Mouse (Mus musculus): ENCODE measurements around the gene Pdxp. TPM values are rescaled to one million over a fixed set of nuclear protein-coding genes. Genes with fewer than 3 reads are reported as not detected.
"Not testable (repeated sequence)": the region's sequence is repeated elsewhere in the genome, so short reads cannot be mapped to it uniquely, and the experiment has no call there.

Pdxp gene
- total and polyA plus RNA-seq, 2 experiments from 2014 or later: 175 to 283 TPM

DNA sequence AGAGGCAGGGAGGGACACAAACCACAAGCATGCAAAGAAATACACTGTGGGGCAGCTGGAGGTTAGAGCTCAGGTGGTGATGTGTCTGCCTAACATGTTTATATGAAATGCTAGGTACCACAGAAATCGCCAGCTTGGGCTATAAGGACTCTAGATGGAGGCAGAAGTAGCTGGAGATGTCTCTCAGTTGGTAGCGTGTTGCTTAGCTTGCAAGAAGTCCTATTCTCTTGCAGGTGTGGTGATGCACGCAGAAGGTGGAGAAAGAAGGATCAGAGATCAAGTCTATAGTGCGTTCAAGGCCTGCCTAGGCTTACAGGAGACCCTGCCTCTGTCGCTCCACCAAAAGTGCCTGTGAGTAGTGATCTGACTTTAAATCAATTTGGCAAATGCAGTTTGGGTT, 38.2 kb upstream of the Pdxp start:
- Histone ChIP-seq H3K9ac (no peak overlapping the region), H3K4me2 (ENCODE audit: low read depth) (no peak overlapping the region), H3K4me1 (ENCODE audit: insufficient read depth) (peaks cover 7% of the 10 kb centered on the region), H3K4me3 (ENCODE audit: low read depth, low read length) (no peak overlapping the region), H3K9me3 (ENCODE audit: low read length) (no peaks in the 10 kb centered on the region), H3K27ac (ENCODE audit: low read depth, low read length) (peak overlapping the region; percentile 99; the same call in 1 of the 2 replicates), H3K27me3 (ENCODE audit: insufficient read depth, low read length) (no peaks in the 10 kb centered on the region), H3K36me3 (ENCODE audit: insufficient read depth) (peaks cover 6% of the 10 kb centered on the region; the same call in 1 of the 2 replicates)
- TF ChIP-seq CTCF (IDR thresholded peaks at IDR 0.05; ENCODE audit: low read depth): no peak
- ATAC-seq: no peak
- no peak for DNase-seq
- WGBS: 76% methylated on average over 5 of the region's 5 CpGs

- Histone ChIP-seq H3K4me1 (ENCODE audit: insufficient read depth) (peaks cover 7% of the 10 kb centered on the region), H3K4me2 (ENCODE audit: low read depth) (peak overlapping the region; percentile 86), H3K4me3 (ENCODE audit: low read depth, low read length) (peak overlapping the region; percentile 82), H3K27ac (ENCODE audit: low read depth, low read length) (peak overlapping the region; percentile 99), H3K27me3 (ENCODE audit: insufficient read depth, low read length) (no peaks in the 10 kb centered on the region), H3K9ac (peak overlapping the region; percentile 87), H3K9me3 (ENCODE audit: low read length) (no peaks in the 10 kb centered on the region), H3K36me3 (ENCODE audit: insufficient read depth) (peaks cover 13% of the 10 kb centered on the region; the same call in 1 of the 2 replicates)
- DNase-seq: peak; percentile 89
- 4% methylated on average over 17 of the region's 17 CpGs for WGBS
- peak; percentile 36 for ATAC-seq
- TF ChIP-seq CTCF (IDR thresholded peaks at IDR 0.05; ENCODE audit: low read depth): peak; percentile 78
Observed at GRCm38 (mm10) chr15:78876258-78876696, 37.4 kb upstream of the Pdxp start.

DNA sequence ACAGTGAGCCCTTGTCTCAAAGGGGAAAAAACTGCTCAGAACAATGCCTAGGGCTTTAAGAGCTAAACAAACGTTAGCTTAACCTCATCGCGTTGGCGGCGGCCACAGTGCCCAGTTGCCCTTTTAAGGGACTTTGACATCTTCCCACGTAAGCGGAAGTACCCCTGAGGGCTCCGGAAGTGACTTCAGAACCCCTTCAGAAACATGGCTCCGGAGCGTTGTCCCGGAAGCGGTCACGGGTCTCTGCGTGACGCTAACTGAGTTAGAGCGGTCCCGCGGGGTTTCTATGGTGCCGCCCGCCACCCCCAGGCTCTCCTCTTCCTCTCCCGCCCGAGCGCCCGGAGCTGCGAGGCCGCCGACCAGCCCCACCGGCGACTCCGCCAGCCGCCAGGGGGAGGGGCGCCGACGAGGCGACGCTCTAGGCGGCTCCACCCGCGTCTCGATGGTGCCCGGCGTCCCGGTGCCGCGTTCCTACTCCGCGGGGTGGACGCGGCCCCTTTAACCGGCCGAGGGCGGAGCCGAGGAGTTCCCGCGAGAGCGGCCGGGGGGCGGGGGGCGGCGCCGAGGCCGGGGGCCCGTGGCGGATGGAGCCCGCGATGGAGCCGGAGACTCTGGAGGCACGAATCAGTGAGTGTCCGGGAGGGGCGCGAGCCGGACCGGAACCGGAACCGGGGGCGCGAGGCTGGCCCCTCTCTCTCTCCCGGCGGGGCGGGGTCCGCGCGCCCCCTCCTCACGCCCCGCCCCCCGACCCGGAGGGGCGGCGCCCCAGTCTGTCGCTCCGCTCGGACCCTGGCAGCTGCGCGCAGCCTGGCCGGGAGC, 36.5 kb upstream of the Pdxp start, which contains the start of gene Gga1:
TSS of gene Gga1 (plus strand) at position 200 of the 819 bp plus-strand sequence.
- ATAC-seq: peak; percentile 94
- no peaks in the 10 kb centered on the region for H3K9me3 ChIP-seq (ENCODE audit: low read length)
- H3K9ac ChIP-seq: peak within 1 kb of the TSS; percentile 87
- no peaks in the 10 kb centered on the region for H3K27me3 ChIP-seq (ENCODE audit: insufficient read depth, low read length)
- peak within 1 kb of the TSS; percentile 82 for H3K4me3 ChIP-seq (ENCODE audit: low read depth, low read length)
- H3K36me3 ChIP-seq (ENCODE audit: insufficient read depth): peaks cover 22% of the 10 kb centered on the region; the same call in 1 of the 2 replicates
- H3K4me1 ChIP-seq (ENCODE audit: insufficient read depth): peaks cover 7% of the 10 kb centered on the region
- peak; percentile 43 for TF ChIP-seq CTCF (IDR thresholded peaks at IDR 0.05; ENCODE audit: low read depth)
- DNase-seq: peak; percentile 98
- H3K27ac ChIP-seq (ENCODE audit: low read depth, low read length): peak within 1 kb of the TSS; percentile 99
- H3K4me2 ChIP-seq (ENCODE audit: low read depth): peak within 1 kb of the TSS; percentile 86
- WGBS: 2% methylated on average over 60 of the region's 95 CpGs

GRCm38 (mm10) chr15:78877810-78878390, 35.8 kb upstream of the Pdxp start:
- Histone ChIP-seq H3K27ac (ENCODE audit: low read depth, low read length) (peak overlapping the region; percentile 99), H3K4me1 (ENCODE audit: insufficient read depth) (peaks cover 7% of the 10 kb centered on the region), H3K9ac (peak overlapping the region; percentile 87), H3K36me3 (ENCODE audit: insufficient read depth) (peaks cover 28% of the 10 kb centered on the region), H3K27me3 (ENCODE audit: insufficient read depth, low read length) (no peaks in the 10 kb centered on the region), H3K4me2 (ENCODE audit: low read depth) (peak overlapping the region; percentile 86), H3K9me3 (ENCODE audit: low read length) (no peaks in the 10 kb centered on the region), H3K4me3 (ENCODE audit: low read depth, low read length) (peak overlapping the region; percentile 82)
- peak; percentile 19; the same call in 1 of the 2 replicates for ATAC-seq
- 1% methylated on average over 17 of the region's 17 CpGs for WGBS
- DNase-seq: no peak
- TF ChIP-seq CTCF (IDR thresholded peaks at IDR 0.05; ENCODE audit: low read depth): no peak

GRCm38 (mm10) chr15:78878792-78879516, 34.8 kb upstream of the Pdxp start:
- not testable (repeated sequence) for DNase-seq; H3K27ac ChIP-seq (ENCODE audit: low read depth, low read length); H3K9me3 ChIP-seq (ENCODE audit: low read length); ATAC-seq; H3K9ac ChIP-seq; H3K4me1 ChIP-seq (ENCODE audit: insufficient read depth); H3K27me3 ChIP-seq (ENCODE audit: insufficient read depth, low read length); H3K4me2 ChIP-seq (ENCODE audit: low read depth); H3K4me3 ChIP-seq (ENCODE audit: low read depth, low read length)
- 73% methylated on average over 7 of the region's 7 CpGs for WGBS
- H3K36me3 ChIP-seq (ENCODE audit: insufficient read depth): peaks cover 38% of the 10 kb centered on the region

DNA sequence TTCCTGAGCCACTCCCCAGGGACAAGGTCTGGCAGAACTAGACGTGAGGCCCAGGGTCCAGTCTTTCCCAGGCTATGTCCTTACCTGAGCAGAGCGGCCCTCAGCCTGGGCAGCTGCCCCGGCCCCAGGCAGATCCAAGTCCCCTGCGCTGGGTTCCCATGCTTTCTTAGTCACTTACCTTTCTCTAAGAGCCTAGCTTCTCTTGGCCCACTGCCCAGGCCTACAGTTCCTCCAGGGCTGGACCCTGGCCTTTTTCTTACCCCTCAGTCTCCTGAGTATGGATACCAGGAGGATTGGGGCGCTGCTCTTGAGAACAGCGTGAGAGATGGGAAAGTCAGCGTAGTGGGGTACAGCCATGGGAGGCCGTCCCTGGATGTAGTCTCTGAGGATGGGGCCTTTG, 33.3 kb upstream of the Pdxp start:
- Histone ChIP-seq H3K27me3 (ENCODE audit: insufficient read depth, low read length) (no peaks in the 10 kb centered on the region), H3K36me3 (ENCODE audit: insufficient read depth) (peaks cover 50% of the 10 kb centered on the region), H3K27ac (ENCODE audit: low read depth, low read length) (no peak overlapping the region), H3K9ac (no peak overlapping the region), H3K9me3 (ENCODE audit: low read length) (no peaks in the 10 kb centered on the region), H3K4me2 (ENCODE audit: low read depth) (no peak overlapping the region), H3K4me3 (ENCODE audit: low read depth, low read length) (no peak overlapping the region), H3K4me1 (ENCODE audit: insufficient read depth) (peaks cover 7% of the 10 kb centered on the region)
- no peak for TF ChIP-seq CTCF (IDR thresholded peaks at IDR 0.05; ENCODE audit: low read depth)
- no peak for ATAC-seq
- no peak for DNase-seq
- 92% methylated on average over 8 of the region's 8 CpGs for WGBS
